Mouse (Mus musculus) retina, adult 2 months (tissue): ENCODE data around the gene Notch3.
"Not testable (repeated sequence)": the region's sequence is repeated elsewhere in the genome, so short reads cannot be mapped to it uniquely, and the experiment has no call there.

Experiments used
- DNase-seq: peaks from one replicate; pipeline ENCODE4 v3.0.0-alpha.2; 2012; ENCODE audit warnings: low read depth, low spot score

Gene Notch3

DNA sequence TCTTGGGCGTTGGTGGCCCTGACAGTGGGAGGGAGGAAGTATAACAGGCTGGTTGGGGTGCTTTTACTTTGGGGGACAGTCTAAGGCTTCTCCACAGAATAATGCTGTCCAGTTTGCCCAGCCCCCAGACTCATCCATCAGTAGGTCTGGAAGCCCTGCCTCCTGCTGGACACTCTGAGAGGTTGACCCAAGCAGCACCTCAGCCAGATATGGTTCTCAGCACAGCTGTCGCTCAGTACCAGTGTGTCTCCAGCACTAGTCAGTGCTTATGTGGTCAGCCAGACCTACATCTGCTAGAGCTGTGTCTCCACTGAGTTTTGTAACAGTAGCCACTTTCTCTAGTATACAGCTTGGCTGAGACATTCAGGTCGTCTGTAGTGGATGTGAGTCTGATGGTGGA, 48.2 kb downstream of the Notch3 start:
- DNase-seq, result no peak

GRCm38 (mm10) chr17:32117872-32118421, 48.7 kb downstream of the Notch3 start:
- DNase-seq, result not testable (repeated sequence)

DNA sequence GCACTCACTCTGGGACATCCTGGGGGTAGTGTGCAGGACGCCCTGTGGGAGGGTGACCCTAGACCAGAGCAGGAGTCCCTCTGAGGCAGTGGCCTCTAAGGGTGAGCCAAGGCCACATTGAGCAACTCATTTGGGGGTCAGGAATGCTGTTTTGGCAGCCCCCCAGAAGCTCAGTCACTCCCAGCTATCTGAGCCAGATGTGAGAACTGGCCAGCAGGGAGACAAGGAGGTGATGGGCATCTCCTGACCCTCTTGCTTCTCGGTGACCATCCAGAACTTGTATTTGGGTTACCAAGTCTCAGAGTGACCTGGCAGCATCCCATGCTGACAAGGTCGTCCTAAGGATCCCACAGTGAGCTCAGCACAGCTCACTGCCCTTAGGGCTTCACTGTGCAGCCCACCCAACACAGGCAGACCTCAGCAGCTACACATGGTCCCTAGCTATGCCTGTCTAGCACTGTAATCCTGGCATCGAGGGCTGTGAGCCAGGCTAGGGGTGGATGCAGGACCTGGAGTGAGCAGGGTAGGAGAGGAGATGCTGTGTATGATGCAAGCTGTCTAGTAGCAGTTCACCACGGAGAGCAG, 49.3 kb downstream of the Notch3 start:
- no peak for DNase-seq

DNA sequence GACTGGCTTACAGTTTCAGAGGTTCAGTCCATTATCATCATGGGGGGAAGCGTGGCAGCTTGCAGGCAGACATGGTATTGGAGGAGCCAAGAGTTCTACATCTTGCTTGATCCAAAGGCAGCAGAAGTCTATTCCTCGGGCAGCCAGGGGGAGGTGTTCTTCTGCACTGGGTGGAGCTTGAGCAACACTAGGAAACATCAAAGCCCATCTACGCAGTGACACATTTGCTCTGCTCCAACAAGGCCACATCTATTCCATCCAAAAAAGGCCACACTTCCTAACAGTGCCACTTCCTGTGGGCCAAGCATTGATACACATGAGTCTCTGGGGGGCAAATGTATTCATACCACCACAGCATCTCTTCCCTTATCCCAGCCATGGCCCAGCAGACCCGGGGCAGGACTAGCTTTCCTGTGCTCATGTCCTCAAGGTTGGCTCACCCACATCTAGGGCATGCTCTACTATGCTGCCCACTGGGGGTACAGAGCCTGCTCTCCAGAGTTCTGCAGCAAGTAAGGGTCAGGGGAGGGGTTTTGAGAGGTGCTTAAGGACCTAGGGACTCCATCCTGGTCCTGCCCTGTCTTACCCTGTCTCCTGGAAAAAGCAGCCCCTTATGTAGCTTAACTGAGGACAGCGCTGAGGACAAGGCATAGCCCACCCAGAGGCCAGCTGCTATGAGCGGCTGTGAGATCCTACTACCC, 49.9 kb downstream of the Notch3 start:
- DNase-seq, result no peak

DNA sequence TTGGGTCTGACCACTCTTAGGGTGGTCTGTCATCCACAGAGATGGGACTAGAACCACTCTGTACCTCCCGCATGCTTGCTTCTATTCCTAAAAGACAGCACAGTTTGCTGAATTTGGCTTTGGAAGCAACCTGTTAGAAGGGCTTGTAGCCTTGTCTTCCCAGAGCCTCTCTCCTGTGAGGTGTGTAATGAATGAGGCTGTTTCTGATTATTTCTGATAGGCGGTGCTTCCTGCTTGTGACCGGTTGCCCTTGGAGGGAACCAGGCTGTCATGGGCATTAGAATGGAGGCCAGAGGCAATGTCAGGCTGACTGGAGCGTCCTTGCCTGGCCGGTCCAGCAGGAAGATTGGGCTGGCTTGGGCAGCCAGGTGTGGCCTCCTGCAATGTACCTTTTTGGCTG, 52.2 kb downstream of the Notch3 start:
- DNase-seq, result not testable (repeated sequence)

- no peak for DNase-seq
Observed at GRCm38 (mm10) chr17:32113523-32114421, 52.9 kb downstream of the Notch3 start.

GRCm38 (mm10) chr17:32113255-32113522, 53.5 kb downstream of the Notch3 start:
- DNase-seq, result no peak

DNA sequence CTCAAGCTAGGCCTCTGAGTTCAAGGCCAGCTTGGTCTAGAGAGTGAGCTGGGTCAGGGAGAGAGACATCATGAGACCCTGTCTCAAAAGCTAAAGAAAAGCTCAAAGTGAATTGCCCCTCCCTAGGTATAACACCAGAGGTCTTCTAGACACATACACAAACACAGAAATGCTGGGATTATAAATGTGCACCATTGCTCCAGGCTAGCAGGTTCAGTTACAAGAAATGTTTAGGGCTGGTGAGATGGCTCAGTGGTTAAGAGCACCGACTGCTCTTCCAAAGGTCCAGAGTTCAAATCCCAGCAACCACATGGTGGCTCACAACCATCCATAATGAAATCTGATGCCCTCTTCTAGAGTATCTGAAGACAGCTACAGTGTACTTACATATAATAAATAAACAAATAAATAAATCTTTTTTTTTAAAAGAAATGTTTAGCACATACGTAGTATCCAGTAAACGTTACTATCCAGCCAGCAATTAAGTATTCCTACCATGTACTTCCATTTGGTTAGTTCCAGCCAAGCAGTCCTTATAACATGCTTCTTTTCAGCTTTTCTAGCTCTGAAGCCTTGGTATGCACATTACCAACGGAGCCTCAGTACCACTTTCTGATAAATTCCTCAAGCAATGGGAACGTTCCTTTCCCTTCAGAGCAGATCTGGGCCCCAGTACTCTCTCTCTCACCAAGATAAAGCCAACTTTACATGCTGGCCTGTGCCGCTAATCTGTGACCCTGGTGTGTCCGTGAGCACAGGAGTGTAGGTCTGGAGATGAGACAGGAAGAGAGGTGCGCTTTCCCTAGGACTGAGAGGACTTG, 54.0 kb downstream of the Notch3 start:
- no peak for DNase-seq

DNA sequence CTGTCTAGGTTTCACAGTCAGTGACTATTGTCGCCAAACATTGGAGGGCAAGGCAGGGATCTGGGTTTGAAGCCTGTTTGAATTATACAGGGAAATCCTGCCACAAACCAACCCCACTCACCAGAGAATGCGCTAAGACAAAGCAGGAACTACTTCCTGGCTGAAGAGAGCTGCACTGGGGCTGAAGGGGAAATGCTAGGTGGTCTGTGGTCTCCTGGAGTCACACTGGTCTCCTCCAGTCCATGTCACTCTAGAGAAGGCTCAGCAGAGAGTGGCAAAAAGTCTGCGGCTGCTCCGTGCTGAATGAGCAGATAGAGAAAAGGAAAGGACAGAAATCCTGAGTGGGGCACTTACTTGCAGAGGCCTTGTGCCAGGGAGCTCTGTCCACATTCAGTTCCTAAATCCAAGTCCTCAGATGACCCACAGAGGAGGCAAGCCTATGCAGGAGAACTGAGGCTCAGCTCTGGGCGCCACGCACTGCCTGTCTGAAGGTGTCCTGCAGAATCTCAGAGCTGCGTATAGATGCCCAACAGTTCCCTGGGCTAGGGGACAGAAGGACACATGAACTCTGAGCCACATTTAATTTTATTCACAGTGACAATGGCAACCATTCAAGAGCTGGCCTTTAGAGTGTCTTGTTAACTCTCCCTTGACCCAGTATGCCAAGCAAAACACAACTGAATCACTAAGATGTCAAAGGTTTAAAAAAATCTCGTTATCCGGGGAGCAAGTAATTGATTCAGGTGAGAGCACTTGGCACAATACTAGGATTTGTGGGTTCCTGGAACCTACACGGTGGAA, 55.5 kb downstream of the Notch3 start:
- no peak for DNase-seq

GRCm38 (mm10) chr17:32110424-32110823, 56.2 kb downstream of the Notch3 start:
- DNase-seq, result no peak

- DNase-seq, result no peak
Observed at GRCm38 (mm10) chr17:32109201-32109940, 57.3 kb downstream of the Notch3 start.

DNA sequence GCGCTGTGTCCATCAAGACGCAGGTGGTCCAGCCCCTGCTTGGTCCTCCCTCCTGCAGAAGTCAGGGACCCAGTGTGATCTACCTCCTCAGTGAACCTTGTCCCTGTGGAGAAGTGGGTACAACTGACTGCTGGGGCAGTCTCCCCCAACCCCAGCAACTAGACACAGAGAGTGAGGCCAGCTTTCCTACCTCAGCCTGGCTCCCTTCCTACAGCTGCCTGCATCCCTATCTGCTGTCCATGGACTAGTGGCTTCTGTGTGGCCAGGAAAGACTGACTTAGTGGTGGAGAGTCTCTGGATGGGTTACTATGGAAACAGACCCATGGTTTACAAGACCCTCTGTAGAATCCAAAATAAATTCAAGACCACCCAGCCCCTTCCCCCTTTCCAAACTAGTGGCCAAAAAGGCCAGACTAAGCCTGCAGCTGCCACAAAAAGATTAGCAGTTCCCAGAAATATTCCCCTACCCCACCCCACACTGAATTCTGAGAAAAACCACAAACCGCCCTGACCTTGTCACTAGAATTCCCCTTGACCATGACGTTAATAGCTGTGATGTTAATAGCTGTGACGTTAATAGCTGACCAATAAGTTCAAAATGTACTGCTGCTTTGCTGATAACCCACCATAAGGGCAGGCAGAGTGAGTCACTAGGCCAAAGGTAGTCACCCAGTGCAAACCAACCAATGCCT, 58.2 kb downstream of the Notch3 start:
- not testable (repeated sequence) for DNase-seq

DNA sequence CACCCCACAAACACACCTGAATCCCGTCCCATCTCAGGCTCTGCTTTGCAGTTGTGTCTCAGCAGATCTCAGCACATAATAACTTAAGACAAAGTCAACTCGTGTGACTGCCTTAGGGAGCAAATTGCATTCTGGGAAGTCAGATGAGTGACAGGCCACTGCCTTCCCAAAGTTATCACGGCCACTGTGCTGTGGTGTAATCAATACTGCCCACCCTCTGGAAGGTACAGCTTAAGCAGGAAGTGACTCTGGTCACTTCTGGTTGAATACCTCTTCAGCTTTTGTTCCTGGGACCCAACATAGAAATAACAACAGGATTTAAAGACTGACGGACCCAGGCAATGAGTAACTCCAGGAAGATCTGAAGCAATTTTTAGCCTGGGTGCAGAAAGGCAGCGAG, 58.8 kb downstream of the Notch3 start:
- DNase-seq, result no peak

DNA sequence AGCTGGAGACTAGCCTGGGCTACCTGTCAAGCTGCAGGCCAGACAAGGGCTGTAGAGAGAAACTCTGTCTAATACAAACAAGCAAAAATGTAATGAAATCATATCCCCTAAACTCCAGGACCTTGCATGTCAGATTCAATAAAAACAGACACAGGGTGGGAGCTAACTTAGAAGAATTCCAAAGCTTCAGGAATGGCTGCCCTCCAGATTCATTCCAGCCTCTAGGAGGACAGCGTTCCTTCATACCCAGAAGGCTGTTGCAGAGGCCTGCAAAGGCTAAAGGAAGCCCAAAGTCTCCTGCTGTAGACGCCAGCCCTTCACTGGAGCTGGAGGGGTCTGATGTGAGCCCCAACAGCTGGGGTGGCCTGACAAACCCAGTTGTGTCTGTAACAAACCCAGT, 60.3 kb downstream of the Notch3 start:
- no peak for DNase-seq

- DNase-seq, result no peak
Observed at GRCm38 (mm10) chr17:32103054-32103453, 63.6 kb downstream of the Notch3 start.

- no peak for DNase-seq
Observed at GRCm38 (mm10) chr17:32099943-32100586, 66.6 kb downstream of the Notch3 start.

DNA sequence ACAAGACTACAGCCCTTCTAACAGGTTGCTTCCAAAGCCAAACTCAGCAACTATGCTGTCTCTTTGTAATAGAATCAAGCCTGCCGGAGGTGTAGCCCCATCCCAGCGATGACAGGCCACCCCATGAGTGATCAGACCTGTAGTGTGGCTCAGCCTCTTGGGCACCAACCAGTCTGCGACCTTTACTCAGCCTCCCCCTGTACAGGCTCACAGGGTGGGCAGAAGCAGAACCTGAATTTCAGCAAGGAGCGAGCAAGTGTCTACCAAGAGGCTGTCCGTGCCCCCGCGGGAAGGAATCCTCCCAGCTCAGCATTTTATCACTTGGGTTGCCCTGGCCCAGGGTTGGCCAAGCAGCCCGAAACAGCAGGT, 67.1 kb downstream of the Notch3 start:
- DNase-seq, result no peak

DNA sequence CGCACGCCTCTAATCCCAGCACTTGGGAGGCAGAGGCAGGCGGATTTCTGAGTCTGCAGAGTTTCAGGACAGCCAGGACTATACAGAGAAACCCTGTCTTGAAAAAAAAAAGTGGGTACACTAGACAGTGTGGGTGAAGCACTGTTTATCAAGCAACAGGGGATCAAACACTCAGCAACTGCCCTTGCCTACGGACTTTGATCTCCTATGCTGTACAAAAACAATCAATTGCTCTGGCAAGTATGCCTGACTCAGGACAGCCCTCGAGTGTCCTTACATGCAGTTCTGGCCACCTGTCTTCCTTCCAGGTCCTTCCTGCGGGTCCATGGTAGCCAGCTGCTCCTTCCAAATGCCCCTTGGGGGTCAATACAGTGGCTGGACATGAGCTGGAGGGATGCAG, 67.7 kb downstream of the Notch3 start:
- not testable (repeated sequence) for DNase-seq

GRCm38 (mm10) chr17:32097676-32098075, 69.0 kb downstream of the Notch3 start:
- no peak for DNase-seq
